Mouse (Mus musculus) lung, postnatal 10 days (tissue): ENCODE measurements at regions not wholly inside any gene's neighbourhood (a gene's known extent, or its start where the extent isn't known, plus 50 kb on each side); places are given as distances from the start of the nearest gene placed in this dataset.
"Not testable (repeated sequence)": the region's sequence is repeated elsewhere in the genome, so short reads cannot be mapped to it uniquely, and the experiment has no call there.

ENCODE experiments used
- DNase-seq: peaks from one replicate; pipeline ENCODE4 v3.0.0; 2021

DNA sequence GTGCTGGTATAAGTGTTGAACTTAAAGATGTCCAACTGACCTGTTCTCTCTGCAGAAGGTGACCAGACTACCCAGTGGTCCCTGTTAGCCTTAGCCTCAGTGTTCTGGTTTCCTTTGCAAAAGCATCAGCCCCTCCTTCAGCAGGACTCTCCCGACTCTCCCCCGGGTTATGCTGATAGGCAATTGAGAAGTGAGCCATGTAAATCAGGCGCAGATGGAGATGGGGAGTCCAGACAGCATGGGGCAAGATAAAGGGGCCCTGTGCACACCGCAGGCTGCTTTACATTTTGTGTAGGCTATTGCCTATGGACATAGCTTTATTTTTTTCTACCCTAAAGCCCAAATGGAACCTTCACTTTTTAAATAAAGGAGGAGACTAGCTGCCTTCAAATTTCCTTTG, 213.0 kb downstream of the Med10 start:
- DNase-seq = no peak

DNA sequence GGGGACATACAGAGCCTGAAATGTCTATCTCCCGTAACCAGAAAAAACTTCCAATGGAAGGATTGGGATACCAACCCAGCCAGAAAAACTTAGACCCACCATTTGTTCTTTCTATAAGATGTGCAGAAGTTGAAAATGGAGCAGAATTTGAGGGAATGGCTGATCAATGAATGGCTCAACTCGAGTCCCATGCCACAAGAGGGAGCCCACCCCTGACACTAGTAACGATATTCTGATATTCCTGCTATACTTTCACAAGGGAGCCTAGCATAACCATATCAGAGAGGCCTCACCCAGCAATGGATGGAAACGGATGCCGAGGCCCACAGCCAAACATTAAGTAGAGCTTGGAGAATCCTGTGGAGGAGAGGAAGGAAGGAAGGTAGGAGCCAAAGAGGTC, 215.3 kb downstream of the Med10 start:
- DNase-seq = no peak

DNA sequence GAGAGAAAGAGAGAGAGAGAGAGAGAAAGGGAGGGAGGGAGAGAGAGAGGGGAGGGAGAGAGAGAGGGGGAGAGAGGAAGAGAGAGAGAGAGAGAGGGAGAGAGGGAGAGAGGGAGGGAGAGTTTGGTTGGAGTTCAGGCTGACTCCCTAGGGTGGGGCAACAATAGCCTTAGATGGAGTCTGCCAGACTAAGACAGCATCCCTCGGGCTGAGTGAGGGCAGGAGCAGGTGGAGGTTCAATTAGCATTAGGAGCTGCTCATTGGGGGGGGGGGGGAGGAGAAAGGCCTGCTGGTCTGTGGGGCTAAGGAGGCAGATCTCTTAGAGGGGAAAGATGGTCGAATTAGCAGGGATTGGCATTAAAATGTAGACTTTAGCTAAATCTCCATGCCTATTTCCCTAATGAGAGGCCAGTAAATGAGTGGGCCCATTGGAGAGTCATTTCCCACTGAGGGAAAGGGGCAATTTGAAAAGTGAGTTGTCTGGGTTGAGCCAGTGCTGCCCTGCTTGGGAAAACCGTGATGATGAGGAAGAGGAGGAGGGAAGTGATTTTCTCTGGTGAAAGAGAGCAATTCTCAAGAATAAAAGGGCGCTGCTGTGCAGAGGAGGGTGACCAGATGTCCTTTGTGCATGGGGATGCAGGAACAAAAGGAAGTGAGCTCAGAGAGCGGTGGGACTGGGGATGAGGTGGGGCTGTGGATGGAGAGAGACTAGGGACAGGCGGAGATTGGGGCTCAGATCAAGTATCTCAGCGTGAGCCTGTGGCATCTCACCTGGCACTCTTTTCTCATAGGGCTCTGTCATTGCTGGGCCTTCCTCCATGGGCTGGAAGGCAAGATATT, 218.0 kb downstream of the Med10 start:
- no peak for DNase-seq

DNA sequence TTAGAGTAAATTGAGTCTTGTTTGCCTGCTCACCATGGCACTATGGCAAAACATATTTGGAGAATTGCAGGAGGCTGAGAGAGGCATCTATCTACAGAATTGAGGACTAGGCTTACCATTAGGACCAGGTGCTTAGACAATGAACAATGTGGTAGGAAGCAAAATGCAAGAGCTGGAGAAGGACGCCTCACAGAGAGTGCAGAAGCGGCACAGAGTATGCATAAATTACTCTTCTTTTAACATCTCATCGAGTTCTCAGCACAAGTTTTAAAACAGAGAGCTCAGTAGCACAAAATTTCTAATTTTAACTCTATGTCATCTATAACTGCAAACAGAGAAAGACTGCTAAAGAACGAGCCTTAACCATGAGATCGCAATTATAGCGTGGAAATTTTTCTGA, 231.1 kb downstream of the Med10 start:
- no peak for DNase-seq

DNA sequence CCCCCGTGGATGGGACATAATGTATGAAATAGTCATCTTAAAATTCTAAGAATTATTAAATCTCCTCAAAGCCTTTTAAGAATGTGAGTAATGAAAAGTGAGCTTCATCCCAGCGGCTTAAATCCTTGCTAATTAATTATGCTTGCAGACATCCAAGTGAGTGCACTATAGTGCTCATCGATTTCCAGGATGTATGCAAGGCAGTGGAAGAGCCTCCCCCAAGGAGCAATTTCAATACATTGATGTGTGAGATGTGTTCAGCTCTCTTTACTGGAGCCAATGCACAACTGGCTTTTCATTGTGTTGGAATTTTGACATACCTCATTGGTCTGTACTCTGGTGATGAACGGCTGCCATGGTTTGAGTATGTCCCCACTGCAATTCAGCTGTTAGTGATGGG, 231.6 kb downstream of the Med10 start:
- DNase-seq = no peak

DNA sequence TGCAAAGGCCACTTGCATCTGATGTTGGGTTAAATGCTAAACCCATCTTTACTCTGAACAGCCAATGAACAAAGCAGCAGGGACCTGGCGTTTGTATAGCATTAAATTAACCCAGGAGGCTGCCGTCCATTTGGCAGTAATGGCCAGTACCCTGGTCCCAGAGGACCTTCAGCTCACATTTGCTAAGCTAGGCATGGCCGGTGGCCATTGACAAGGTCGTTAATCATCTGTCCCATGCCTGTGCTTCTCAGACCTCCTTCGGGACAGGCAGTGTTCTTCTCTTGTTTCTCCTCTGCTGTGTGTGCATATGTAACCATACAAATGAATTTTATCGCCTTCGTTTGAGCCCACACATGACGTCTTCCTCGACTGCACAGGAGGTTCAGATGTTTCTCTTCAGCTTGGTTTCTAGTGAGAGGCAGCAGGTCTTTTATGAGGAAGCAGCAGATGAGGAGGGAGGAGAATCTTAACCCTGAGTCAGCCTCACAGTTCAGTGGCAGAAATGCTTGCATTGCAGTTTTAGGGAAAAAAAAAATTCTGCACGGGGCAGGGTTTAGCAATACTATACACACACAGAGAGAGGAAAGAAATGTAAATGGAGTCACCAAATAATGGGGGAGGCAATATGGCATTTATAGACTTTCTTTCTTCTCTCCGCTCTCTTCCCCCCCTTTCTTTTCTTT, 235.9 kb downstream of the Med10 start:
- DNase-seq = no peak

DNA sequence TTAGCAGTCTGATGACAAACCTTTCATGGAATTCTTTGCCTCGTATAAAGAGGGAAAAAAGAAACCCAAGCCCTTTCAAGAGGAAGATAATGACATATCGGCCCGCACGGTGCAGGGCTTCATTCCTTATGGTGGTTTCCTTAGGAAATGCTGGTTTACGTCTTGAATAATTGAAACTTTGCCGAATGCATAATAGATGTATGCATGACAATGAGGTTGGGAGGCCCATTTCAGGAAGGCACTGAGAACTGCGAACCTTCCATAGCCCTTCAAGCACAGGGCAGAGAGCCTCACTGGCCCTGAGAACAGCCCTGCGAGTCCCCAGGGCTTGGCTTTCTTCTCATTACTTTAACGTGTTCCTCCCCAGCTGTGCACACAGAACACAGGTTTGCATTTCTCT, 255.7 kb downstream of the Med10 start:
- DNase-seq = no peak

DNA sequence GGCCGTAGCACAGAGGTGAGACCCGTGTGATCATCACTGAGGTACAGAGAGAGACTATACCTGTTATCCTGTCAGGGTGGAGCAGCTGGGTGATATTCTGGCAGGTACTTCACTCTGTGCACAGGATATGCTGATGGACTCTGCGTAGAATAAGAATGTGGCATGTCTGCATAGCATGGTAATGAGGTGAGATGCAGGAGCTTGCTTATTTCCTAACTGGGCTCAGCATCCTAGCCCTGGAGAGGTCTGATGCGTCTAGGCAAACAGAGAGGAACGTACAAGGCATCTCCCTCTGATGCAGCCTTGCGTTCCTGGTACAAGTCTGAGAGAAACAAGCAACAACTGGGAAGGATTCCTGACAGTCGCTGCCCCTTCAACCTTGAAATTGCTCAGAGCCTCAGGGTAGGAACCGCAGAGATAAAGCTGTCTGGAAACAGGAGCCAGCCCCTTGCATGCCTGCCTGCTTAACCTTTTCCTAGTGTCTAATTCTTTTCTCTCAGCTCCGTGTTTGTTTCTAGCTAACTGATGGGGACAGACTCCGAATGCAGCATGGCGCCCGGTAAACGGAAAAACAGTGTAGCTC, 259.3 kb downstream of the Med10 start:
- no peak for DNase-seq

DNA sequence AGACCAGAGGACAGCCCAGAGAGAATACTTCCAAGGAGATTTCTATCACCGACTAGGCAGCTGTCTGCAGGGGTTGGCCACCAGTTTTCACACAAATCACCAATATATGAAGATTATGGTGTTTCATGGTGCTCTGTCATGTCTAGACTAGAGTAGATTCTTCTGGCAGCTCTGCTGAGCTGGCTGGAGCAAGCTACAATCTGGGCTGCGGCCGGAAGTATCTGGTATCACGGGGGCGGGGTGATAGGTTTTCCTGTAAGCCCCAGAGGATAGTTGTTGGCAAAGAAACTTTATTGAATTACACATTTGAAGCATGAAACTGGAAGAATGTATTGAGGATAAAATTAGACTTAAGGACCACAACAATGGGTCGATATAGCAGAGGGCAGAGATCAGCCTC, 271.5 kb downstream of the Med10 start:
- DNase-seq = no peak

DNA sequence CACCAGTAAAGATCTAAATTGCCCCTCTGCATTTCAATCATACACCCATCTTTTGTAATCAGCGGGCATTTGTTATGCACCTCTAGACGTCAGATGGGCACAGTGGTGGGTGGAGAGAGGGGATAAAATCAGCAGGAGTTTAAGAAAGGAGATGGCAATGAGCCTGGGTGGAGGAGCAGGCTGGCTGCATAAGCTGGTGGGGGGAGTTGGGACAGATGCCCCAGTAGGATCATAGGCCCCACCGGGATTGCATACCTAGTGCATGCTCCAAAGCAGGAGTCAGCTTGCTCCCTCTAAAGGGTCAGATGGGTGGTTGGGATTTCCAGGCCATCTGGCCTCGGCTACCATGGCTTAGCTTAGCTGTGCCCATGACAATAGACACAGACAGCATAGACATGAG, 273.2 kb downstream of the Med10 start:
- DNase-seq = no peak

DNA sequence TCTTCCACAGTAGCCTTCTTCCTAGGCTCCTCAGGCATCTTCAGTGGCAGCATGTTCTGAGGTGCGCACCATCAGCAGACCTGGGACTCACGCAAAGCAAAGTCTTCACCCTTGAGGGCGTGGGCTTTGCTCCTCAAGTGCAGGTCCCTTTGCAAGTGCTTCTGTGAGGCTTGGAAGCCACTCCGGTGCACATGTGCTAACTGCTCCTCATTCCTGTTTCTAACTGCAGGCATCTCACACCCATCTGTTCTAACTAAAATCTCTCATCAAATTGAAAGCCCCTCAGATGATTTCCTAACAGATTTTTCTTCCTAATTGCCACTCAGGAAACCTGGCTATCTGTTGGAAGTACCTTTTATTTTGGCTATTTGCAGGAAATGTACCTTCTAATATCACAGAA, 278.9 kb downstream of the Med10 start:
- no peak for DNase-seq

DNA sequence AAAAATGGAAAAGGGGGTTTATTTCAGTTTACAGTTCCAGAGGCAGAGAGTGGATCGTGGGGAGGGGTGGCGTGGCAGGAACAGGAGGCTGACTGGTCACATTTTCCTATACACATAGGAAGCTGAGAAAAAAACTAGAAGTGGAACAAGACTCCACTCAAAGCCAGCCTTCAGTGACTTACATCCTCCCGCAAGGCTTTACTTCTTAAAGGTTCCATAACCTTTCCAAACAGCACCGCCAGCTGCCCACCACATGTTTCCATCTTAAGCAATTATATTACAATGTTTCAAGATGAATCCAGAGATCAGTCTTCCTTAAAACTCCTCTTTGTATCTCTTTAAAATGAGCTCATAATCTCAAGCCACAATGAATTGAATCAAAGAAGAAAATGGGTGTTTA, 290.7 kb downstream of the Med10 start:
- DNase-seq = no peak

DNA sequence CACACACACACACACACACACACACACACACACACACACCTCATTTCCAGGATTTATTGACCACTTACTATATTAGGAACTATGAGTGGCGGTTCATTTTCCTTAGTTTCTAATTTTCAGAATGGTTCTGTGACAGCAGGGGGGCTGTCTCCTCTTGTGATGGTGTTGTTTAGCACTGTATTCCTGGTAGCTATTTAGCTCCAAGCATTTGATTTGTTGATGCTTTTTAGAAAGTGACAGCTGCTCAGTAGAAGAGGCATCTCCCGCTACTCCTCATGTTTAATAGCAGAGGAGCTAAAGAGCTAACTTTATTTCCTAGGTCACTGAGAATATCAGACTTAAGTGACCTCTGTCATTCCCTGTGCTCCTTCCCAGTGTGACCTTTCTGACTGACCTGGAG, 291.8 kb downstream of the Med10 start:
- no peak for DNase-seq

DNA sequence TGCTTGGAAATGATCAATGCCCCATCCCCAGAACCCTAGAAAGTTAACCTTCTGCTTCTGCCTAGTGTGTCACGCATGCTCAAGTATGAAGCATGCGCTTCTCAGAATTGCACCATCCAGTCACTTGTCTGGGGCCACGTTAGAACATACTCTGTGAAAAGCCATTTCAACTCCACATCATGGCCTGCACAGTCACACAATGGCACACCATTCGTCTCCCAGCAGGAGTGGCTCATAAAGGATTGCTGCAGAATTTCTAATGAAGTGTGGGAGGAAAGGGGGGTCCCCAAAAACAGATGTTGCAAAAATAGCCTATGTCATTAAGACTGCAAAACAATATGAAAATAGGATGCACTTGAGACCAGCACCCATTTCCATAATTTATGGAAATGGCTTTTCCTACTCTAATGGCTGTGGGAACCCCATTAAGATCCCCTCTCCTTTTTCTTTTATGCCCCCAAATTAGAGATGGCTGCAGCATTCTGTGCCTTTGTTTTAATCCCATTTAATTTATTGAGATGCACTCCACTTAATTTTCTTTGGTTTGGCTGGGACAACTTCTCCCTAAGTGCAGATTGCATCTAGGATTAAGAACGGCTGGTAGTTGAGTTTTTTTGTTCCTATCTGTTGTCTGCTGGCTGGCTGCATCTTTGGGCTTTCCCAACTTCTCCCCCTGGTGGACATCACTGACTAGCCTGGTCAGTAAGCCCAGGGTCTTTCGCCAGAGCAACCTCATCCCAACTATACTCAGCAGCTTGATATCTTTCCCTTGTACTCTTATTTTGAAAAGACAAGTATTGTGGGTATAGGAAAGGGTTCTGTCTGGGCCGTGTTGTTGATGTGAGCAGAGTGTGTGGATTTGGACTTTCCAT, 294.5 kb downstream of the Med10 start:
- DNase-seq = peak; percentile 19

DNA sequence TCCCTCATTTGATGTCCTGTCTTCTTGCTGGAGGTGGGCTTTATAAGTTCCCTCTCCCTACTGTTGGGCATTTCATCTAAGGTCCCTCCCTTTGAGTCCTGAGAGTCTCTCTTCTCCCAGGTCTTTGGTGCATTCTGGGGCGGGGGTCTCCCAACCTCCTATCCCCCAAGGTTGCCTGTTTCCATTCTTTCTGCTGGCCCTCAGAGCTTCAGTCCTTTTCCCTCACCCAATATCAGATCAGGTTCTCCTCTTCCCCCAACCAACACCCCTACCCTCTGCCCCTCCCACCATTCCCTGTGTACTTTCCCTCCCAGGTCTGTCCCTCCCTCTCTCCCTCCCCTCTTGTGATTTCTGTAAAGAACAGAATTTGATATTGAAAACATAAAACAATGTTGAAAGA, 297.9 kb downstream of the Med10 start:
- DNase-seq = not testable (repeated sequence)

DNA sequence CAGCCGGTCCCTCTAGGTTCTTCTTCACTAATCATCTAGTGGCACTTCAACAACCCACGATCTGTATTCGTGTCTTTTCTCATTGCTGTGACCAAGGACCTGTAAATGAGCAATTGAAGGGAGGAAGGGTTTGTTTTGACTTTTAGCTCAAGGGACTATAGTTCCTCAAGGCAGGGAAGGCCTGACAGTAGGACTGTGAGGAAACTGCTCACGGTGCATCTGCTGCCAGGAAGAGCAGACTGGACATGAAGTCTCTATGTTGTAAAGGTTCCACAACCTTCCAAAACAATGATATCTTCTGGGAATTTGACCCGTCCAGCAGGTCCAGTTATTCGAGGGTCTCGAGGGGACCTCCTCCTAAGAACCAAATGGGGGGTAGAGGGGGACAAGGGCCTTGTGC, 300.8 kb downstream of the Med10 start:
- DNase-seq = no peak

DNA sequence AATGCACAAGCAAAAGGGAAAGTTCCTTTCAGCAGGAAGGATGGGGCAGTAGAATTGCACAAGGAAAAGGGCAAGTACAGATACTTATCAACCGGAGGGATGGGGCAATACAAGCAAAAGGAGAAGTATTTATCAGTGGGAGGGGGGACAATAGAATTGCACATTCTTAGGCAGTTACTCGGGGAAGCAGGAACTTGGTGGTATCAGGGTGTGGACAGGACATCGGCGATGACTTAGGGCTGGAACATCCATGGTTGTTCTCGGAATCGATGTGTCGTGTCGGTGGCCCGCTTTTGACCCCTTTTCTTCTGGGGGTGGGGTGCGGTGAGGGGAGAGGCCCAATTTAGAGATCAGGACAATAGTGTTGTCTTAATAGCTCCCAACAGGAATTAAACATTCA, 301.3 kb downstream of the Med10 start:
- DNase-seq = not testable (repeated sequence)

DNA sequence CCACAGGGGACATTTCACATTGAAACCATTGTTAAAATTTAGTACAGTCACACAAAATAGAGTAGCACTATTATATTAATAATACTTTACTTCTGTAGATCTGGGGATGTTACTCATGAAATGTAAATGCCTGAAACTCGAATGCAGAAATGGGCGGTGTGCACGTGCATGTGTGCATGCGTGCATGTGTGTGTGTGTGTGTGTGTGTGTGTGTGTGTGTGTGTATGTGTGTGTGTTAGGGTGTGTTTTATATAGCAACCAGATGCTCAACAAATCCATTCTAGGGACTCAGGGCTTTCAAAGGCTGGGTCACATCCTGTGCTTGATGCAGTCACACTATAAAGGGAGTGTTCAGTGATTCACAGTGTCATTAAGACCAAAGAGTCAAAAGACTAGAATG, 301.7 kb downstream of the Med10 start:
- no peak for DNase-seq

DNA sequence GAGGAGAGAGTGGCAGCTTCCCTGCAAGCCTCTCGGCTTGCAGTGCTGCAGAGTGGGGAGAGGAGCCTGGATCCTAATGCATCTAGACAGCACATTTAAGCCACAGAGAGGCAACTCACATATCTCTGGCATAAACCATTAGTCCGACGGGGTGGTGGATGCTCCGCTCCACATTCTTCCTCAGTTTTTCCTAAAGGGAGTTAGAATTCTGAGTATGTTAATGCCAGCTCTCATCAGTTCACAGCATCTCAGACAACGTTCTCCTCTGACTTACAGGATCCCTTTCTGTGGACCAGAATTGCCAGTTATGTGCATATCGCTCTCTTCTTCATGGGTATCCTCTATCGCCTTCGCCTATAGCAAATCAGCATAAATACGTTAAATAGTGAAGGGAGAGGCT, 313.4 kb downstream of the Med10 start:
- no peak for DNase-seq

DNA sequence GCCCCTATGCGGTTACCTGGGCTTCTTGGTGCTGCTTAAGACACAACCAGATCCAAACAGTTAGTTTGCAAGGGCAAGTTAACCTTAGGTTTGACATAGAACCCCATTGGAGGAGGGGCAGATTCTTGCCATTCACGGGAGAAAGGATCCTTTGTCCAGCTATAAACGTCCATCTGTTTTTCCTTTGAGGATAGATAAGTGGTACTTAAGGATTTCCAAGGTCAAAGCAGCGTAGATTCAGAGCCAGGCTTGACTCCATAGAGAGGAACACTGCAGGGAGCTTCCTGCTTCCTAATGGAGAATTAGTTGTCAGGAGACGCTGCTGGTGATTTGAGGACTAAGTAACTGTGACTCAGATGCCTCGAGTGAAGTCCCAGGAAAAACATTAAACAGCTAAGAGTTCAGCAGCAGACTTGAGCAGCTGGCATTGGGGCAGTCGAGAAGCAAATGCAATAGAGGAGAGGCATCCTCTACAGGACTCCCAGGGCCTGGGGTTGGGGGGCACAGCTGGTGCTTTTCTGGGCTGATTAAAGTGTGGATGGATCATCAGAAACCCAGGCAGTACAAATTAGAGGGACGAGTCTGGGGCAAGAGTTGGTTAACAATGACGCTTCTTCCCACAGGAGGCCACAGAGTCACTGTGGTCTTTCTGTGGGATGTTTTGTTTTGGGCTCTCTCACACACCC, 322.8 kb downstream of the Med10 start:
- no peak for DNase-seq

DNA sequence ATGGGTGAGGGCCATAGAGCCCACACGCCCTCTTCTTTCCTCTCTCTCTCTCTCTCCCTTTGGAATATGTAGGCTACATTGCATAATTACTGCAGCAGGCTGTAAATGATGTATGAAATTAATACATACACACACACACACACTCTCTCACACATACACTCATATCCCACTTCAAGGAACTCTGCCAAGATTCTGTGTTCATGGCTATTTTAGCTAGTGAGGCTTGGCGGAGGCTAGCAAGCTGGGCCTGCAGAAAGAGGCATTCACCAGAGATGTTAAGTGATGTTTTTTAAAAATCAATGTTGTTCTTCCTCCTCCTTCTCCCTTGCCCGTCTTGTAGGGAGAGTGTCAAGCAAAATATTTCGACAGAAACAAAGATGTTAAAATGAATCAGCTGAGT, 325.1 kb downstream of the Med10 start:
- no peak for DNase-seq

DNA sequence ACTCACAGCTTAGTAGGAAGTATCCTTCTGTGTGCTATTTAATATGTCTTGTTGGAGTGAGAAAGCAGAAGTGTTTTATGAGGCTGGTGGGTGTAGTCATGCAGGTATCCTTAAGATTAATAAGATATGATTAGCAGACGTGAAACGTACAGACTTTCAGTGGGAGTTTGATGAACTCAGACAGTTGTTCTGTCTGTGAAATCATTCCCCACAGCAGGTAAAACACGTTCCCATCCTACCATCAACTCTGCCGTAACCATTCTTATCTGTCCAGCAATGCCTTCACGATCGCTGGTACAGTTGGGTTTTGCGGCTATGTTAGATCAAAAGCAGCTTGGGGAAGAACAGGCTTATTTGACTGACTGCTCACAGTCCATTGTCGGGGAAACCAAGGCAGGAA, 332.3 kb downstream of the Med10 start:
- no peak for DNase-seq

DNA sequence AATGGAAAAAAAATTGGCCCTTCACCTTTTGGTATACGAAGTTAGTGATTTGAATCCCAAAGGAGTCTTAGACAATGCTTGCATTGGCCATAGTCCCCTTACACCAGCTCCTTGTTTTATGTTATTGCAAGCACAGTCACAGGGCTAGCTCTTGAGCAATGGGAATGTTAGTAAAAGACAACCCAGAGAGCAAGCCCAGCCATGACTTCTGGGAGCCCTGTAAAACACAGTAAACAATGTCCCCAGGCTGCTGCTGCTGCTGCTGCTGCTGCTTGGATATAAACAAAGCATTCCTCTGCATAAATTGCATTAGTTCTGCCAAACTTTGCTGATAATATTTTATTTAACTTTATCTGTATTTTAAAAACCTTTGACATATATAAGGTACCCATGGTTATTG, 334.0 kb downstream of the Med10 start:
- no peak for DNase-seq
